Mouse (Mus musculus) hindbrain, embryonic 12.5 days (tissue): ENCODE data around the gene Lama1. TPM values are rescaled to one million over a fixed set of nuclear protein-coding genes. Genes with fewer than 3 reads are reported as not detected.

Experiments used
- ATAC-seq: fragments of 200-750 bp; cut with Nextera tagmentation; 2 replicates; pipeline ENCODE4 v1.8.0; 2017; ENCODE audit warnings: moderate TSS enrichment; ENCODE audit not compliant: low FRiP score
- H3K27ac ChIP-seq: fragments of 300-500 bp; sonication (generic); 2 replicates; pipeline ENCODE4 v1.5.1; 2016; ENCODE audit warnings: mild to moderate bottlenecking
- H3K27me3 ChIP-seq: fragments of 300-500 bp; sonication (generic); 2 replicates; pipeline ENCODE4 v1.6.1; 2016; ENCODE audit warnings: mild to moderate bottlenecking
- H3K36me3 ChIP-seq: fragments of 300-500 bp; sonication (generic); 2 replicates; pipeline ENCODE4 v1.6.1; 2016; ENCODE audit warnings: mild to moderate bottlenecking
- H3K4me1 ChIP-seq: fragments of 300-500 bp; sonication (generic); 2 replicates; pipeline ENCODE4 v1.6.1; 2016
- H3K4me2 ChIP-seq: fragments of 300-500 bp; sonication (generic); replicated peaks from 2 replicates; pipeline ENCODE4 v1.6.1; 2016; ENCODE audit warnings: mild to moderate bottlenecking
- H3K4me3 ChIP-seq: fragments of 300-500 bp; sonication (generic); 2 replicates; pipeline ENCODE4 v1.5.1; 2016; ENCODE audit warnings: mild to moderate bottlenecking
- H3K9ac ChIP-seq: fragments of 300-500 bp; sonication (generic); 2 replicates; pipeline ENCODE4 v1.6.1; 2016; ENCODE audit warnings: mild to moderate bottlenecking, moderate library complexity
- H3K9me3 ChIP-seq: fragments of 300-500 bp; sonication (generic); replicated peaks from 2 replicates; pipeline ENCODE4 v1.6.1; 2016; ENCODE audit warnings: mild to moderate bottlenecking
- WGBS: fragments of 180-500 bp; shearing (Covaris S2); methylation state at CpG from one replicate; pipeline ENCODE4 v1.1.7; 2016; 5-methylcytosine and 5-hydroxymethylcytosine counted together
- polyA plus RNA-seq: library from polyadenylated mRNA; unstranded; fragments of >200 nt; fragmentation: Nextera tagmentation; extraction: Ambion mirVana; gene quantifications from 2 replicates; pipeline ENCODE4 v1.2.1, GENCODE M21; 2016

Gene Lama1
- polyA plus RNA-seq, 1 experiment from 2014 or later = 19.2 TPM

DNA sequence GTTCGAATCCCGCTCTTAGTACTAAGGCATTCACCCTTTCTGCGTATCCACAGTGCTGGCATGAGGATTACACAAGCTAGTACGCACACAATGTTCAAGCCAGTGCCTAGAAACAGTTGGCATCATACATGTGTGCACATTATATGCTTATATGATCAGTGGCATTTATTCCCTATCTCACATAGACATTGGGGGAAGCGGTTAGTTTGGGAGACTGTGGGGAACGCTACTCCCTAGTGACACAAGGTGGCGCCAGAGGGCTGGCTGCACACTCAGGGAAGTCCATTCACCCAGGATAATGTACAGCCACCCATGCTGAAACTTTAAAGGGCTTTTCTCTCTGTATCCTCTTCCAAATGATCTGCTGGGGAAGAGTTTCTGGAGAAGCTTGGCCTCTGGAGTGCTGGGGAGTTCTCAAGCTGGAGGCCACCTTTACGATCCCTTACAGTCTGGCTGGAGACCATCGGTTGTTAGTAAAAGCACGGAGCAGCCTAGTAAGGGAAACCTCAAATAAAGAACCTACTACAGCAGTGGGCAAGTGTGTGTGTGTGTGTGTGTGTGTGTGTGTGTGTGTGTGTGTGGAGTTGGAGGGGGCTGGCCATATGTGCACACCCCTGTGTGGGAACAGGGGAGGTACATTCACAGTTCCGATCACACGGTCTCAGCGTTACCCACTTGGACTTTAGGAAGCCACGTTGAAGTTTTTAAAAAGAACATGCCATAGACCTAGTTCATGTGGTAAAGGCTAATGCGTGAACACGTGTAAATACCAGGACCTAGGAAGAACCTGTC lies 164.9 kb downstream of the Lama1 start:
- peak; percentile 64; the same call in 1 of the 2 replicates for ATAC-seq
- Histone ChIP-seq H3K9ac (no peak overlapping the region), H3K27me3 (no peaks in the 10 kb centered on the region), H3K27ac (no peak overlapping the region), H3K9me3 (no peaks in the 10 kb centered on the region), H3K4me3 (no peak overlapping the region), H3K4me2 (no peak overlapping the region), H3K4me1 (0 out of 2 replicates have a peak, but pooled peaks cover 7% of the 10 kb centered on the region), H3K36me3 (0 out of 2 replicates have a peak, but pooled peaks cover 4% of the 10 kb centered on the region)
- WGBS = 80% methylated on average over 16 of the region's 16 CpGs

DNA sequence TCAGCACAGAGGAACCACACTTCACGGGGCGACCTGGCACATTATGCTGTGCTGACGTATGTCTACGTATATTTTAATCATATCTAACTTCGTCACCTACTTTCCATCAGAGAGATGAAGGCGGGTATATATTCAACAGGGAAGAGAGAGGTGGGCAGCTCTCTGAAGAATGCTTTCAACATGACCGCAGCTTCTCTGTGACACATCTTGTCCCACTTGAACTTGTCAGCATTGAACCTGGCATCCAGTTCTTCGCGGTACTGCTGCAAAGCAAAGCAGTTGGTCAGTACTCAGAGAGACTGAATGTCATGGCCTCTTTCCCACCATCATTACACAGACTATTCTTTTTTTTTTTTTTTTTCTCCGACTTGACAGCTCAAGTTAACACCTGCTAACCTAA lies 167.3 kb downstream of the Lama1 start:
- ATAC-seq = no peak
- Histone ChIP-seq H3K27ac (no peak overlapping the region), H3K4me2 (no peak overlapping the region), H3K4me3 (no peak overlapping the region), H3K36me3 (peaks cover 4% of the 10 kb centered on the region; the same call in 1 of the 2 replicates), H3K9ac (no peak overlapping the region), H3K9me3 (0 out of 2 replicates have a peak, but pooled peaks cover 5% of the 10 kb centered on the region), H3K27me3 (no peaks in the 10 kb centered on the region), H3K4me1 (0 out of 2 replicates have a peak, but pooled peaks cover 7% of the 10 kb centered on the region)
- WGBS = 90% methylated on average over 10 of the region's 10 CpGs

- Histone ChIP-seq H3K4me3 (no peak overlapping the region), H3K27ac (no peak overlapping the region), H3K9me3 (0 out of 2 replicates have a peak, but pooled peaks cover 5% of the 10 kb centered on the region), H3K4me1 (0 out of 2 replicates have a peak, but pooled peaks cover 7% of the 10 kb centered on the region), H3K36me3 (peaks cover 4% of the 10 kb centered on the region; the same call in 1 of the 2 replicates), H3K4me2 (no peak overlapping the region), H3K27me3 (no peaks in the 10 kb centered on the region), H3K9ac (no peak overlapping the region)
- WGBS = 80% methylated on average over 3 of the region's 3 CpGs
- ATAC-seq = no peak
These were observed 167.9 kb downstream of the Lama1 start for GRCm38 (mm10) chr17:67864912-67865311.

GRCm38 (mm10) chr17:67866026-67866425 lies 169.0 kb downstream of the Lama1 start:
- Histone ChIP-seq H3K27ac (peak overlapping the region; percentile 49; the same call in 1 of the 2 replicates), H3K9ac (no peak overlapping the region), H3K4me1 (0 out of 2 replicates have a peak, but pooled peaks cover 7% of the 10 kb centered on the region), H3K36me3 (peaks cover 4% of the 10 kb centered on the region; the same call in 1 of the 2 replicates), H3K4me2 (no peak overlapping the region), H3K27me3 (no peaks in the 10 kb centered on the region), H3K9me3 (0 out of 2 replicates have a peak, but pooled peaks cover 5% of the 10 kb centered on the region), H3K4me3 (no peak overlapping the region)
- 73% methylated on average over 9 of the region's 9 CpGs for WGBS
- no peak for ATAC-seq

GRCm38 (mm10) chr17:67866541-67867241 lies 169.6 kb downstream of the Lama1 start:
- WGBS = 59% methylated on average over 20 of the region's 20 CpGs

DNA sequence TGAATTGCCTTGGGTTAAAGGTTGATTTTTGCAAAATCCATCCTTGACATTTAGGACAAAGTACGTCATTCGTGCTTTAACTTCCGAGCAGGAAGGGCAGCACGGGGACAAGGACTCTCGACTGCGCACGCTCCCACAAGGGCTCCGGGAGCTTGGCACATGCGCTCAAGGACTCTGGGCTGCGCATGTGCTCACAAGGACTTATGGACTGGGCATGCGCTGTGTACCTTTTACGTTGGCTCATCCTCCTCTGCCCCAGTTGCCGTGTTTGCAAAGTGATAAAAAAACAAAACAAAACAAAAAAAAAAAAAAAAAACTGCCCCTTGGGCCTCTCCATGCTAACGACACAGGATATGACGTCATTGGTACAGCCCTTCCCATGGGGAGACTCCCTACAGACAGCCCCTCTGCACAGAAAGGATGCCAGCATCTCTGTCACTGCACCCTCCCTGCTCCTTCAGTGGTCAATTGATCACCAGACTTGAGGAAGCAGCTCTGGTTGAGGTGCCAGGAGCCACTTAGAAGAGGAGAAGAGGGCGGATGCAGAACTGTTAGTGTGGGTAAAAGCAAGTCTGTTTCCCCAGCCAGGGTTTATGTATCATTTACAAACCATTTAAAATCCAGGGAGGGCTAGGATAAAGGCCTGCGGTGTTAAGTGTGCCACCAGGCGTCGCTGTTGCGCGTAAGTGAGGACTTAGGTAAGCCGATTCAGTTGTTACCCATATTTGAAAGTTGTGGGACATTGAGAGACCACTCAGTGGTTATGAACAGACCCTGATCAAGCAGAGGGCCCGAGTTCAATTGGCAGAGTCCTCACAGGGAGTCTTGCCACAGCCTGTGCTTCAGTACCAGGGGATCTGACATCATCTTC lies 172.9 kb downstream of the Lama1 start:
- H3K9ac ChIP-seq = no peak overlapping the region
- H3K27ac ChIP-seq = no peak overlapping the region
- no peaks in the 10 kb centered on the region for H3K27me3 ChIP-seq
- ATAC-seq = peak; percentile 50; the same call in 1 of the 2 replicates
- no peak overlapping the region for H3K4me3 ChIP-seq
- 70% methylated on average over 23 of the region's 23 CpGs for WGBS
- 0 out of 2 replicates have a peak, but pooled peaks cover 7% of the 10 kb centered on the region for H3K4me1 ChIP-seq
- H3K4me2 ChIP-seq = no peak overlapping the region
- H3K36me3 ChIP-seq = peaks cover 13% of the 10 kb centered on the region; the same call in 1 of the 2 replicates
- H3K9me3 ChIP-seq = 0 out of 2 replicates have a peak, but pooled peaks cover 5% of the 10 kb centered on the region

More at GRCm38 (mm10) chr17:67866541-67867241, 169.6 kb downstream of the Lama1 start:
- H3K27me3 ChIP-seq = no peaks in the 10 kb centered on the region
- H3K9ac ChIP-seq = no peak overlapping the region
- no peak overlapping the region for H3K4me2 ChIP-seq
- peak overlapping the region; percentile 49 for H3K27ac ChIP-seq
- ATAC-seq = no peak
- H3K4me3 ChIP-seq = no peak overlapping the region
- peaks cover 9% of the 10 kb centered on the region; the same call in 1 of the 2 replicates for H3K36me3 ChIP-seq
- 0 out of 2 replicates have a peak, but pooled peaks cover 5% of the 10 kb centered on the region for H3K9me3 ChIP-seq
- 0 out of 2 replicates have a peak, but pooled peaks cover 7% of the 10 kb centered on the region for H3K4me1 ChIP-seq

Other genes with a start within 250 kb of the Lama1 start
- not detected in 2 replicates for gene Lrrc30, start 64.5 kb upstream of the Lama1 start, polyA plus RNA-seq